Mouse (Mus musculus): ENCODE measurements at regions not wholly inside any gene's neighbourhood (a gene's known extent, or its start where the extent isn't known, plus 50 kb on each side); places are given as distances from the start of the nearest gene placed in this dataset.

DNA sequence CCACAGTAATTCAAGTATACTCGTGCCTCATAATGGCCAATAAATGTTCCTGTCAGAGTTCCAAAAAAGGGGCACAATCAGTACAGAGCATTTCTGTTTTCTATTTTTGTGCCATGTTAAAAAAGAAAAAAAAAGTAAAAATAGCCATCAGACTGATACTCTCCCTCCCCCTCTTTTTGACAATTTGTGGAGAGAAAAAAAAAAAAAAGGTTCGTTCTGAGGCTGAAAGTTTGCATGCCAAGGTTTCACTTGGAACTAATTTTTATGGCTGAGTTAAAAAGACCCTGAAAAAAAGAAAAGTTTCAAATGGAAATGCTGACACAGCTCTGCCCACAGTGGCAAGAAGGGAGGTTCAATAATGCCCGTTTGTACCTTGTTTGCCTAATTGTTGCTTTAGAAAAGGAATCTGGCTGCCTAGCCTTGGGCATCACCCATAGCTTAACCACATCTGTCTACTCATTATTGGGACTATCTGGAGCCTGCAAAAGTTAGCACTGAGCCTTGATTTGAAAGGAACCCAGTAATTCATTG is 291.9 kb downstream of the Lmo4 start:
- no peak overlapping the region for H3K4me3 ChIP-seq (ENCODE audit: low read depth, low read length)
- WGBS: 64% methylated on average over 3 of the region's 3 CpGs
- no peaks in the 10 kb centered on the region for H3K9me3 ChIP-seq (replicated peaks; ENCODE audit: control insufficient read depth, low read length, poor library complexity, severe bottlenecking)
- H3K27ac ChIP-seq (ENCODE audit: low read length): no peak overlapping the region
- no peak overlapping the region for H3K9ac ChIP-seq (ENCODE audit: low read depth, low read length)
- no peak overlapping the region for H3K4me2 ChIP-seq (ENCODE audit: low read length)
- H3K36me3 ChIP-seq (ENCODE audit: control insufficient read depth, insufficient read depth, low read length): no peaks in the 10 kb centered on the region
- H3K4me1 ChIP-seq (ENCODE audit: control insufficient read depth, insufficient read depth, low read length): peaks cover 5% of the 10 kb centered on the region; the same call in 1 of the 2 replicates
- no peaks in the 10 kb centered on the region for H3K27me3 ChIP-seq (ENCODE audit: control insufficient read depth, insufficient read depth, low read depth, low read length)
- ATAC-seq: no peak

DNA sequence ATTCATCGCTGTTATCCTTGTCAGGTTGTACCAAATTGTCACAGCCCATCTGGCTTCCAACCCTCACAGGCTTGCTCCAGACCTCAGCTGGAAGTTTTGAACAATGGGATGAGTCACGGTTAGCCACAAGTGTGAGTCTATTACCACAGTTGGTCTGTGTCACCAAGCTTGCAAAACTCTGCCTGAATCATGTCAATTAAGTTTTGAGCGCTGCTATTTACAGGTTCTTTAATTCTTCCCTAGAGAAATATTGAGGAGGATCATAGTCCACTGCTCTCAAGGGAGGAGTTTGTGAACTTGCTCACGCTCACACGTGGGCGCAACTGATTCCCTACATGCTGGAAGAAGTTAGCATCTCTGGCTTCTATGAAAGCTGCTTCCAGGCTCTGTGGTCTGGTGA is 292.6 kb downstream of the Lmo4 start:
- Histone ChIP-seq H3K4me3 (ENCODE audit: low read depth, low read length) (no peak overlapping the region), H3K9me3 (replicated peaks; ENCODE audit: control insufficient read depth, low read length, poor library complexity, severe bottlenecking) (no peaks in the 10 kb centered on the region), H3K27me3 (ENCODE audit: control insufficient read depth, insufficient read depth, low read depth, low read length) (no peaks in the 10 kb centered on the region), H3K4me1 (ENCODE audit: control insufficient read depth, insufficient read depth, low read length) (peaks cover 5% of the 10 kb centered on the region; the same call in 1 of the 2 replicates), H3K4me2 (ENCODE audit: low read length) (no peak overlapping the region), H3K27ac (ENCODE audit: low read length) (no peak overlapping the region), H3K36me3 (ENCODE audit: control insufficient read depth, insufficient read depth, low read length) (no peaks in the 10 kb centered on the region), H3K9ac (ENCODE audit: low read depth, low read length) (no peak overlapping the region)
- WGBS: 76% methylated on average over 6 of the region's 6 CpGs
- no peak for ATAC-seq

DNA sequence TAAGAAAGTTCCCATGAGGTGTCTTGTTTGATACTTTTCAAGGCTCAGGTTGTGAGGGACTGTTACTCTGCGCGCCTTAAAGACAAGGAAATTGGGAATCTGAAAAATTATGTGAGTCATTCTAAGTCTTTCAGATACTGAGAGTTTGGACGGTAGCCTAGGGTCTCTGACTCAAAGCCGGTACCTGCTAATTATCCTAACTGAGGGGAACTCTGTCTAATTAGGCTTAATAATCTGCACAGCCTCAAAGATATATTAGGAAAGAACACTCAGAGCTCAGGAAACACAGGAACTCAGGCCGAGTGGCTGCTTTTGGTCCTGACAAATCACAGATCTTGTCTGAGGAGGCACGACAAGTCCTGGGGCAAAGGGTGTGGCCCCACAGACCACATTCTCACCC is 295.7 kb downstream of the Lmo4 start:
- Histone ChIP-seq H3K9me3 (replicated peaks; ENCODE audit: control insufficient read depth, low read length, poor library complexity, severe bottlenecking) (no peaks in the 10 kb centered on the region), H3K27ac (ENCODE audit: low read length) (no peak overlapping the region), H3K36me3 (ENCODE audit: control insufficient read depth, insufficient read depth, low read length) (no peaks in the 10 kb centered on the region), H3K27me3 (ENCODE audit: control insufficient read depth, insufficient read depth, low read depth, low read length) (no peaks in the 10 kb centered on the region), H3K4me2 (ENCODE audit: low read length) (no peak overlapping the region), H3K9ac (ENCODE audit: low read depth, low read length) (no peak overlapping the region), H3K4me3 (ENCODE audit: low read depth, low read length) (no peak overlapping the region), H3K4me1 (ENCODE audit: control insufficient read depth, insufficient read depth, low read length) (no peaks in the 10 kb centered on the region; the same call in 1 of the 2 replicates)
- WGBS: 86% methylated on average over 6 of the region's 6 CpGs
- ATAC-seq: no peak

DNA sequence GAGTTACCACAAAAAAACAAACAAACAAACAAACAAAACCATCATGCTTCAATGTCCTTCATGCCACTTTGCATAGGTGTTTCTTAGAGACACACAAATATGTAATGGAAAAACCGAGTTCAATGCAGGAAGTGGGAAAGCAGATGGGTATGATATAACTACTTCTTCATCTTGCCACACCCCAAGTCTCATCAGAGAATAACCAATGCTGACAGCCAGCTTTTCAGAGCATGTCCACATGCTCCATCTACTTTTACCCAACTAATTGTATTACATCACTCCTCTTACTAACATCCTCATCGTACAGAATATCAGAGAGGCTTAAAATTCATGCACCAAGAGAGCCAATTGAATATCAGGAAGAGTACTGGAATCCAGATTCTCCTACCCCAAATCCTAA is 301.6 kb downstream of the Lmo4 start:
- Histone ChIP-seq H3K36me3 (ENCODE audit: control insufficient read depth, insufficient read depth, low read length) (no peaks in the 10 kb centered on the region), H3K4me1 (ENCODE audit: control insufficient read depth, insufficient read depth, low read length) (no peaks in the 10 kb centered on the region), H3K9ac (ENCODE audit: low read depth, low read length) (no peak overlapping the region), H3K4me2 (ENCODE audit: low read length) (no peak overlapping the region), H3K4me3 (ENCODE audit: low read depth, low read length) (no peak overlapping the region), H3K27ac (ENCODE audit: low read length) (no peak overlapping the region), H3K9me3 (replicated peaks; ENCODE audit: control insufficient read depth, low read length, poor library complexity, severe bottlenecking) (no peaks in the 10 kb centered on the region), H3K27me3 (ENCODE audit: control insufficient read depth, insufficient read depth, low read depth, low read length) (no peaks in the 10 kb centered on the region)
- no peak for ATAC-seq
- WGBS: 83% methylated on average over 2 of the region's 2 CpGs

DNA sequence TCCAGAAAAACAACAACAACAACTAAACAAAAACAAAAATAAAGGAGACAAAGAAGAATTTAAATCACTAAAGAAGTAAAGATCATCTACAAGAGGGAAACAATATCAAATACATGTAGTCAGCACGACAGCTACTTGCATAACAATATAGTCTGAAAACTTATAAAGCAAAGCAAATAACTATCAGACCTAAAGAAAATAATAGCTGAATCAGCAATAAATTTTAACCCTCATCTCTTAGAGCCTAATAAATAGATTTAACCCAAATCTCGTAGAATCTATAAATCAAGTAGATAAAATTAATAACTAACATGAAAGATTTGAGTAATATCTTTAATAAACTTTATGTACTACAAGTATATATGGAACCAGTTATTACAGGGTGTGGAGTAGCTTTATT is 324.2 kb downstream of the Lmo4 start:
- no peak overlapping the region for H3K4me3 ChIP-seq (ENCODE audit: low read depth, low read length)
- H3K4me2 ChIP-seq (ENCODE audit: low read length): no peak overlapping the region
- WGBS: 94% methylated on average over 2 of the region's 2 CpGs
- no peaks in the 10 kb centered on the region for H3K27me3 ChIP-seq (ENCODE audit: control insufficient read depth, insufficient read depth, low read depth, low read length)
- H3K36me3 ChIP-seq (ENCODE audit: control insufficient read depth, insufficient read depth, low read length): no peaks in the 10 kb centered on the region
- no peak overlapping the region for H3K27ac ChIP-seq (ENCODE audit: low read length)
- H3K9ac ChIP-seq (ENCODE audit: low read depth, low read length): no peak overlapping the region
- no peak for ATAC-seq
- no peaks in the 10 kb centered on the region for H3K9me3 ChIP-seq (replicated peaks; ENCODE audit: control insufficient read depth, low read length, poor library complexity, severe bottlenecking)
- no peaks in the 10 kb centered on the region for H3K4me1 ChIP-seq (ENCODE audit: control insufficient read depth, insufficient read depth, low read length)

DNA sequence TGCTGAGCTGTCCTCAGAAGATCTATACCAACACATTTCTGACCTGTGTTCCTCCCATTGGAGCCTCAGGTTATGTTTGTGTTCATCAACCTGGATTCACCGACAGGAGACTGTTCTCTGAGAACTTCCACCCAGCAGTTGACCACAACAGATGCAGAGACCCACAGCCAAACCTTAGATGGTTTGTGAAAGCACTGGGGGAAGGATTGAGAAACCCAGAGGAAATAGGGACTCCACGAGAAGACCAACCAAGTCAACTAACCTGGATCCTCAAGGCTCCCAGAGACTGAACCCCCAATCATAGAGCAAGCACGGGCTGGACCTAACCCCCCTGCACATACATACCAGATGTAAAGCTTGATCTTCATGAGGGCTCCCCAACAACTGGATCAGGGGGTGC is 331.1 kb downstream of the Lmo4 start:
- H3K9me3 ChIP-seq (replicated peaks; ENCODE audit: control insufficient read depth, low read length, poor library complexity, severe bottlenecking): no peaks in the 10 kb centered on the region
- no peak for ATAC-seq
- no peak overlapping the region for H3K9ac ChIP-seq (ENCODE audit: low read depth, low read length)
- H3K36me3 ChIP-seq (ENCODE audit: control insufficient read depth, insufficient read depth, low read length): no peaks in the 10 kb centered on the region
- WGBS: 93% methylated on average over 3 of the region's 3 CpGs
- H3K4me2 ChIP-seq (ENCODE audit: low read length): no peak overlapping the region
- H3K4me1 ChIP-seq (ENCODE audit: control insufficient read depth, insufficient read depth, low read length): no peaks in the 10 kb centered on the region
- no peak overlapping the region for H3K27ac ChIP-seq (ENCODE audit: low read length)
- H3K27me3 ChIP-seq (ENCODE audit: control insufficient read depth, insufficient read depth, low read depth, low read length): no peaks in the 10 kb centered on the region
- no peak overlapping the region for H3K4me3 ChIP-seq (ENCODE audit: low read depth, low read length)

DNA sequence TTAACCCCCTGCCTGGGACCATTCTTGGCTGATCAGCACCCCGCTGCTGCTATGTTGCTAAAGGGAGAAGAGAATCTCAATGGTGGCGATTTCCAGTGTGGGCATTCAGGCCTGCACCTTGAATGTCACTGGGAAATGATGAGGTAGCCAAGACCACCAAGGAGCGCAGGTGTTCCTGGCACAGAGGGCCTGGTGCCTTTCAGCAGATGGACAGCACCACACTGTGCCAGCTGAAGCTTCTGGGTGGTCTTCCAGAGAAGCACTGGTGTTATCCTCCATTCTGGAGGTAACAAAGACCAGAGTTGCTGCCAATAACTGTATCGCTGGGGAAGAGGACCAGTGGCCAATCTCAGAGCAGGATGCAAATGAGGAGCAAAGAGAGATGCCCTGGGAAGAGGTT is 338.5 kb downstream of the Lmo4 start:
- H3K27me3 ChIP-seq (ENCODE audit: control insufficient read depth, insufficient read depth, low read depth, low read length): no peaks in the 10 kb centered on the region
- no peaks in the 10 kb centered on the region for H3K9me3 ChIP-seq (replicated peaks; ENCODE audit: control insufficient read depth, low read length, poor library complexity, severe bottlenecking)
- ATAC-seq: no peak
- H3K9ac ChIP-seq (ENCODE audit: low read depth, low read length): no peak overlapping the region
- no peak overlapping the region for H3K4me2 ChIP-seq (ENCODE audit: low read length)
- H3K4me1 ChIP-seq (ENCODE audit: control insufficient read depth, insufficient read depth, low read length): no peaks in the 10 kb centered on the region
- H3K36me3 ChIP-seq (ENCODE audit: control insufficient read depth, insufficient read depth, low read length): no peaks in the 10 kb centered on the region
- H3K27ac ChIP-seq (ENCODE audit: low read length): no peak overlapping the region
- 65% methylated on average over 4 of the region's 4 CpGs for WGBS
- H3K4me3 ChIP-seq (ENCODE audit: low read depth, low read length): no peak overlapping the region

DNA sequence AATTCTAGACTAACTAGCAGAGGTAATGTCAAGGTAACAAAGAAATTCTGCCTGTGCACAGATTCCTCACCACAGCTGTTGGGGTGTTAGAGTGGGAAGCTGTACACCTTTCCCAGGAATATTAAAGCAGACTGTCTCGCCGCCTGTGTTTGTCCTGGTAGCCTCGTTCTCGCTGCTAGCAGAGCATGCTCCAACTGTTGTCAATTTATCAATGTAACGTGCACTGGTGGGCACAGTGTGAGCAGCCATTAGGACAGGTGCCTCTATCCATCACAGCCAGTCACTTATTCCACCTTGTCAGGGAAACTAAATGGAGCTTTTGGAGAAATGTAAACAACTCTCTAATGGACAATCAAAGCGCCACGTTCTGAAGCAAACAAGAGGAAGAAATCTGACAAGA is 339.4 kb downstream of the Lmo4 start:
- Histone ChIP-seq H3K9me3 (replicated peaks; ENCODE audit: control insufficient read depth, low read length, poor library complexity, severe bottlenecking) (no peaks in the 10 kb centered on the region), H3K9ac (ENCODE audit: low read depth, low read length) (no peak overlapping the region), H3K36me3 (ENCODE audit: control insufficient read depth, insufficient read depth, low read length) (no peaks in the 10 kb centered on the region), H3K4me1 (ENCODE audit: control insufficient read depth, insufficient read depth, low read length) (no peaks in the 10 kb centered on the region), H3K27ac (ENCODE audit: low read length) (no peak overlapping the region), H3K4me3 (ENCODE audit: low read depth, low read length) (no peak overlapping the region), H3K4me2 (ENCODE audit: low read length) (no peak overlapping the region), H3K27me3 (ENCODE audit: control insufficient read depth, insufficient read depth, low read depth, low read length) (no peaks in the 10 kb centered on the region)
- ATAC-seq: no peak
- WGBS: 82% methylated on average over 7 of the region's 7 CpGs

DNA sequence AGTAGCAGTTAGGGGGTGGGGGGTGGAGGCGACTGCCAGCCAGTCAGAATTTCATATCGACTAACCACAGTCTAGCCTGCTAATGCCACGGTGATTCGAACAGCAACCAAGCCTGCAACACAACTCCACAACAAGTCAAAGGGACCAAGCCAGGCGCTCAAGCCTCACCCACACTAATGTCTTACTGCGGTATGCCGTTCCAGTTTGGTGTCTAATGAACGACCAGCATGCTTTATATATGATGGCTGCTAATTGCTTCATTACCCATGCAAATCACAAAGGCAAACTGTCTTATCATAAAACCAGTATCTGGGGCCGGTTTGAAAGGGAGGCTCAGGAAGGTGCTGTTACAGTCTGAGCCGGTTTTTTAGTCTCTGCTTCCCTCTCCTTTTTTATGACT is 340.5 kb downstream of the Lmo4 start:
- 68% methylated on average over 10 of the region's 10 CpGs for WGBS
- Histone ChIP-seq H3K9ac (ENCODE audit: low read depth, low read length) (no peak overlapping the region), H3K27ac (ENCODE audit: low read length) (no peak overlapping the region), H3K4me2 (ENCODE audit: low read length) (no peak overlapping the region), H3K27me3 (ENCODE audit: control insufficient read depth, insufficient read depth, low read depth, low read length) (no peaks in the 10 kb centered on the region), H3K4me1 (ENCODE audit: control insufficient read depth, insufficient read depth, low read length) (no peaks in the 10 kb centered on the region), H3K9me3 (replicated peaks; ENCODE audit: control insufficient read depth, low read length, poor library complexity, severe bottlenecking) (no peaks in the 10 kb centered on the region), H3K36me3 (ENCODE audit: control insufficient read depth, insufficient read depth, low read length) (no peaks in the 10 kb centered on the region), H3K4me3 (ENCODE audit: low read depth, low read length) (no peak overlapping the region)
- no peak for ATAC-seq

DNA sequence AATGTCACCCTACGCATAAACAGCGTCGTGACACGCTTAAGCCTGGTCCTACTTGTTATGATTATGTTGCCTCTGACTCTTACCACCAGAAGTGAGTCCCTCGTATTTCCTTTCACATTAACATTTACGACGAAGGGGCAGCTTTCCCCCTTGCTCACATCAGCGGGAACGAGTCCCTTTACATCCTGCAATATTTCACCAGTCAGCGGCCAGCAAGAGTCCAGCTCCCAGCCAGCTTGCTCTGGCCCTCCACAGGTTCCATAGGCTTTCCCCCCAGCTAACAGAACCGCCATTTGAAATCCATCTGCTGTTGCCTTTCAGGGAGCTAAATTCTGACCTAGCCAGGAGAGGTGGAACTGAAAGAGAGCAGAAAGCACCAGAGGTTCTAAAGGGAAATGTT is 342.5 kb downstream of the Lmo4 start:
- H3K4me3 ChIP-seq (ENCODE audit: low read depth, low read length): no peak overlapping the region
- 87% methylated on average over 11 of the region's 11 CpGs for WGBS
- no peaks in the 10 kb centered on the region for H3K9me3 ChIP-seq (replicated peaks; ENCODE audit: control insufficient read depth, low read length, poor library complexity, severe bottlenecking)
- ATAC-seq: no peak
- H3K27me3 ChIP-seq (ENCODE audit: control insufficient read depth, insufficient read depth, low read depth, low read length): no peaks in the 10 kb centered on the region
- no peaks in the 10 kb centered on the region for H3K4me1 ChIP-seq (ENCODE audit: control insufficient read depth, insufficient read depth, low read length)
- H3K27ac ChIP-seq (ENCODE audit: low read length): no peak overlapping the region
- no peak overlapping the region for H3K4me2 ChIP-seq (ENCODE audit: low read length)
- no peak overlapping the region for H3K9ac ChIP-seq (ENCODE audit: low read depth, low read length)
- no peaks in the 10 kb centered on the region for H3K36me3 ChIP-seq (ENCODE audit: control insufficient read depth, insufficient read depth, low read length)
